Mouse (Mus musculus): ENCODE results near the gene Fbxl20.

DNA sequence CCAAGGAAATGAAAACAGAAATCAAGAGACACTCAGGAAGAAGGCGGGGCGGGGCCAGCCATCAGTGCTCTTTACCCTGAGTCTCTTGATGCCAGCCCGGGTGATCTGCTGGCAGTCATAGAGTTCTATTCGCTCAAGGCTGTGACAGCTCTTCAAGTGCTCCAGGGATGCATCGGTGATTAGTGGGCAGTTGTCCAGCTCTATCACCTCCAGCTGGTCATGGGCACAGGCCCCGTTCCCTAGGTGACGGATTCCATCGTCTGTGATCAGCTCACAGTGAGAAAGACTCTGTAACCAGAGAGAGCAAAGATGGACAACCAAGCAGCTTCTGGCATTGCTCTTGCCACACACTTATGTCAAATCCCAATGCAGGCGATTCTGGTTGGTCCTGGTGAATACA is 59.6 kb downstream of the Fbxl20 start:
- TF ChIP-seq CTCF (IDR thresholded peaks at IDR 0.05; ENCODE audit: extremely low read depth, insufficient read depth, insufficient read length, insufficient replicate concordance): no peak
- TF ChIP-seq POLR2A (IDR thresholded peaks at IDR 0.05; ENCODE audit: low read depth, low read length): no peak
